Mouse (Mus musculus): ENCODE measurements at regions not wholly inside any gene's neighbourhood (a gene's known extent, or its start where the extent isn't known, plus 50 kb on each side); places are given as distances from the start of the nearest gene placed in this dataset.

DNA sequence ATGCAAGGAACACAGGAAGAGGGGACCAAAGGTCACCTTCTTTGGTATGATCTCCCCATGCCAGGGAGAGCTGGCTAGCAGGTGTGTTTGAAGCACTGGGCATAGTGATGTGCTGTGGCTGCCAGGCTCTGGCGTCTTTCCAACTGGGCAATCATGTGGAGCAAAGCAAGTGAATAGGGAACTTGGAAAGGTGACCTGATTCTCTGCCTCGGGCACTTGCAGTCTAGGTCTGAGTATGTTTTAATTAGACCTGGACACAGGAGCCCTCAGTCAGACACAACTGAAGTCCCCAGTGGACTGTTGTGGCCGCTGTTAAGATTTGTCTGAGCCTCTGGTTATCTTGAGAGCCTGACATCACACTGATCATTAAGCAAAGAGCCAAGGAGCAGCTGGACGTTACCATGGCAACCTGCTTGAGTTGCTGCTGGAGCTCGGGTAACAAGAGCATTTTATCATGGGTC is 153.8 kb upstream of the Ccdc122 start:
- H3K27me3 ChIP-seq (ENCODE audit: control insufficient read depth, insufficient read depth, low read length), result no peaks in the 10 kb centered on the region
- no peaks in the 10 kb centered on the region for H3K9me3 ChIP-seq (ENCODE audit: control insufficient read depth, low read length)
- no peak overlapping the region for H3K9ac ChIP-seq (ENCODE audit: low read depth, low read length)
- peak; percentile 95 for ATAC-seq (ENCODE audit: low FRiP score)
- 0 out of 2 replicates have a peak overlapping the region, but pooled peaks have one; percentile 6 for H3K4me2 ChIP-seq (replicated peaks; ENCODE audit: low read depth, low read length)
- DNase-seq (ENCODE audit: low spot score), result peak; percentile 88
- H3K36me3 ChIP-seq (ENCODE audit: control insufficient read depth, insufficient read depth, low read length), result no peaks in the 10 kb centered on the region
- 9% methylated on average over 5 of the region's 5 CpGs for WGBS
- no peak overlapping the region for H3K4me3 ChIP-seq (ENCODE audit: low read depth, low read length)
- H3K27ac ChIP-seq (ENCODE audit: low read depth, low read length), result peak overlapping the region; percentile 51; the same call in 1 of the 2 replicates
- peaks cover 3% of the 10 kb centered on the region for H3K4me1 ChIP-seq (replicated peaks; ENCODE audit: control insufficient read depth, insufficient read depth, low read length)

DNA sequence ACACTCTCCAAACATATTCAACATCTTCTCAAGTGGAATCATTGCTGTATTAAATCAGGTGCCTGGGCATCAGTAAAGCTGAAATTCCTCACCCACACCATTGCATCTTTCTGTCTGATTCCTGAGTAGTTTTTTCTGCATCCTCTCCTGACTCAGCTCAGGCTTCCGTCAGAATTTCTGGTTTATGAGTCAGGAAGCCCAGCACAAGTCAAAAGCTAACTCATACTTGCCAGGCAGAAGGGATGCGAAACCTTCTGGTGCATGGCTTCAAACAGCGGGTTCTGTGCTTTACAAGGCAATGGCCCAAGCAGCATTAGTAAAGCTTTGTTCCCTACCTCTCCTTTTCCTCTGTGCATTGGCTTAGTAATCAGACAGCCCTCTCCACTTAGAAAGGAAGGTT is 155.7 kb upstream of the Ccdc122 start:
- no peaks in the 10 kb centered on the region for H3K27me3 ChIP-seq (ENCODE audit: control insufficient read depth, insufficient read depth, low read length)
- 92% methylated on average over 3 of the region's 3 CpGs for WGBS
- H3K36me3 ChIP-seq (ENCODE audit: control insufficient read depth, insufficient read depth, low read length), result no peaks in the 10 kb centered on the region
- DNase-seq (ENCODE audit: low spot score), result no peak
- peaks cover 3% of the 10 kb centered on the region for H3K4me1 ChIP-seq (replicated peaks; ENCODE audit: control insufficient read depth, insufficient read depth, low read length)
- H3K9me3 ChIP-seq (ENCODE audit: control insufficient read depth, low read length), result no peaks in the 10 kb centered on the region
- H3K4me3 ChIP-seq (ENCODE audit: low read depth, low read length), result no peak overlapping the region
- no peak overlapping the region for H3K9ac ChIP-seq (ENCODE audit: low read depth, low read length)
- no peak overlapping the region for H3K27ac ChIP-seq (ENCODE audit: low read depth, low read length)
- no peak overlapping the region for H3K4me2 ChIP-seq (replicated peaks; ENCODE audit: low read depth, low read length)
- no peak for ATAC-seq (ENCODE audit: low FRiP score)

DNA sequence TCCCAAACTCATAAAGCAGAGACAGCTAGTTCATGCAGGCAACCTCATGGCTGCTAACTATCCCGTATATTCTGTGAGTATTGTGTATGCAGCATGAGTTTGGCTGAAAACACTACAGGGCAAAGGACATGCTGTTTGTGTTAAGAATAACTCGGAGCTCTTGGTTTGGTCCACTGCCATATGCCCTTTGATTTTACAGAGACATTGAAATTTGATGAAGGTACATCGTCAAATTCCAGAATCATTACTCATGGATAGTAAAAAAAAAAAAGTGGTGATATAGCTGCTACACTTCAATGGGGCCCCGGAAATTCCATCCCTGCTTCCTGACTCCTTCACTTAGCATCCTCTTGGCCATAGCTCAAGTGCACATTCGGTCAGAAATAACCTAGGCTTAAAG is 159.3 kb upstream of the Ccdc122 start:
- DNase-seq (ENCODE audit: low spot score) (no peak), ATAC-seq (ENCODE audit: low FRiP score) (no peak)
- 85% methylated on average over 5 of the region's 5 CpGs for WGBS
- Histone ChIP-seq H3K9me3 (ENCODE audit: control insufficient read depth, low read length) (no peaks in the 10 kb centered on the region), H3K4me1 (replicated peaks; ENCODE audit: control insufficient read depth, insufficient read depth, low read length) (no peaks in the 10 kb centered on the region; the same call in 1 of the 2 replicates), H3K27me3 (ENCODE audit: control insufficient read depth, insufficient read depth, low read length) (no peaks in the 10 kb centered on the region), H3K4me3 (ENCODE audit: low read depth, low read length) (no peak overlapping the region), H3K36me3 (ENCODE audit: control insufficient read depth, insufficient read depth, low read length) (no peaks in the 10 kb centered on the region), H3K27ac (ENCODE audit: low read depth, low read length) (no peak overlapping the region), H3K9ac (ENCODE audit: low read depth, low read length) (no peak overlapping the region), H3K4me2 (replicated peaks; ENCODE audit: low read depth, low read length) (no peak overlapping the region)

DNA sequence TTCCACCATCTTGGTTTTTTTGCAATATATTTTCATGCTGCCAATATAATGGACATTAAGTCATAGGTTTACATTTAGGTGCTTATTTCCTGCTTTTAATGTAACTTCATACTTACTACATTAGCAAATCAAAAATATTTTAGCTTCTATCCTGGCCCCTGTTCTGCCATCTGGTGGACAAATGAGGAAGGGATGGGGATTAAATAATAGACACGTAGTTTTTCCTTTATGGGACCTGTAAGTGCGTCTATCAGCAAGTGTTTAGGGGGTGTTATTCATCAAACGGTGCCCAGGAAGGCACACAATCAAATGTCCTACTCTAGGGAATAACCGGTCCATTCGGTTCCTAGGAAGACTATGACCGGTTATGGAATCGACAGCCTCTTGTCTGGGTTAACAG is 160.6 kb upstream of the Ccdc122 start:
- Histone ChIP-seq H3K27ac (ENCODE audit: low read depth, low read length) (no peak overlapping the region), H3K9ac (ENCODE audit: low read depth, low read length) (no peak overlapping the region), H3K4me3 (ENCODE audit: low read depth, low read length) (no peak overlapping the region), H3K9me3 (ENCODE audit: control insufficient read depth, low read length) (no peaks in the 10 kb centered on the region), H3K36me3 (ENCODE audit: control insufficient read depth, insufficient read depth, low read length) (no peaks in the 10 kb centered on the region), H3K27me3 (ENCODE audit: control insufficient read depth, insufficient read depth, low read length) (no peaks in the 10 kb centered on the region), H3K4me2 (replicated peaks; ENCODE audit: low read depth, low read length) (no peak overlapping the region), H3K4me1 (replicated peaks; ENCODE audit: control insufficient read depth, insufficient read depth, low read length) (no peaks in the 10 kb centered on the region; the same call in 1 of the 2 replicates)
- DNase-seq (ENCODE audit: low spot score), result peak; percentile 75
- no peak for ATAC-seq (ENCODE audit: low FRiP score)
- whole genome bisulfite sequencing, result 55% methylated on average over 7 of the region's 7 CpGs

DNA sequence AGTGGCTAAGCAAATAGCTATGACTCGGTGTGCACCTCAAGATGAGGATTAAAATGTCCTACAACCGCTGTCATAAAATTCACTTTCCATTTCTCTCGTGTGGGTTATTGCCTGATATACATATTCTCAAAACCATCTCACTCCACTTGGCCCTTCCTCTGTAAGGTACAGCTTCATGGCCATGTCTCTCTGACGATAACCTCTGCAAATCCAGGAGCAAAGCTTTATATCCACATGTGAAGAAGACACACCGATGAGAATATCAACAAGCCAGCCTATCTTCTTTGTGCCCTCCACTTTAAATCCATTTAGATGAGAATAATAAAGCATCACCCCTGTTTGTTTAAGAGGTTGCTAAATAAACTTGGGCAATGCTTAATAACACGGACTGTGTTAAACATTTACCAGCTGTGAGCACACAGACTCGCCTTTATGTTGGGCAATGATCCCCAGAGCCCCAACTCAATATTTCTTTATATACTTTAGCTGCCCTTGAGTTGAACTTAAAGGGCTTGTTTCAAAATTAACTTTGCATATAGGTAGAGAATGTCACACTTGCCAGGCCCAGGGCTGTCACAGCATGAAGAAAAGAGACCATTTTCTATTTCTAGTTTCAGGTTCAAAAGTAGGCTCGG is 161.2 kb upstream of the Ccdc122 start:
- H3K4me3 ChIP-seq (ENCODE audit: low read depth, low read length), result no peak overlapping the region
- H3K9ac ChIP-seq (ENCODE audit: low read depth, low read length), result no peak overlapping the region
- no peaks in the 10 kb centered on the region for H3K9me3 ChIP-seq (ENCODE audit: control insufficient read depth, low read length)
- no peaks in the 10 kb centered on the region for H3K36me3 ChIP-seq (ENCODE audit: control insufficient read depth, insufficient read depth, low read length)
- H3K4me2 ChIP-seq (replicated peaks; ENCODE audit: low read depth, low read length), result no peak overlapping the region
- 63% methylated on average over 8 of the region's 8 CpGs for WGBS
- H3K27me3 ChIP-seq (ENCODE audit: control insufficient read depth, insufficient read depth, low read length), result no peaks in the 10 kb centered on the region
- ATAC-seq (ENCODE audit: low FRiP score), result no peak
- no peak overlapping the region; the same call in 1 of the 2 replicates for H3K27ac ChIP-seq (ENCODE audit: low read depth, low read length)
- H3K4me1 ChIP-seq (replicated peaks; ENCODE audit: control insufficient read depth, insufficient read depth, low read length), result no peaks in the 10 kb centered on the region; the same call in 1 of the 2 replicates
- DNase-seq (ENCODE audit: low spot score), result no peak

DNA sequence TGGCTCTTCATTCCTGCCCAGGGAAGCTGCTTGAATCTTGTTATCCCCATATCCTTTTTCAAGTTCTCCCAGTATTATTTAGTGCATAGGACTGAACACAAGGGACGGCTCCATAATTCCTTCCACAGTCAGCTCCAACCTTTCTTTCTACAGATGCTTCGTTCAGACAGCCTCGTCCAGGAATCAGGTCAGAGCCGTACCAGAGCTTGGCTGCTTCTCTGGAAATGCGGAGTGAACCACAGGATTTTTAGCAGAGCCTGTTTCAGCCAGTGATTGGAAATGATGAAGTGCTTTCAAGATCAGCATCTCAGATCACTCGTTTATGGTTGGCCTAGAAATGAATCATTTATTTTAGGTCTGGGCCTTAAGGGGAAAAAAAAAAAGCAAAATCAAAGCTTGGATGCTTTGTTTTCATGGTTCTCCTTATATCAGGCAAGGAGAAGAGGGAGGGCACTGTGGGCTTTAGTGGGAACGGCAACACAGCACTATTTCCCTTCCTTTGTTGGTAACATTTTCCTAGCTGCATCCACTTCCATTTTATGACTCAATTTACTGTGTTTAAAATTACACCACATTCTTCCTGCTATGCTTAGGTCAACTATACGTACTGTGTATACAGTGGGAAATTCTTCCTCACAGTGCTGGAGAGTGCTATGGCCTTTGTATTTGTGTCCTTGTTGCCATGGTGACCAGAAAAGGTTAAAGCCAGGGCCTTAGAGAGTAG is 161.9 kb upstream of the Ccdc122 start:
- Histone ChIP-seq H3K4me3 (ENCODE audit: low read depth, low read length) (no peak overlapping the region), H3K4me1 (replicated peaks; ENCODE audit: control insufficient read depth, insufficient read depth, low read length) (no peaks in the 10 kb centered on the region; the same call in 1 of the 2 replicates), H3K27me3 (ENCODE audit: control insufficient read depth, insufficient read depth, low read length) (no peaks in the 10 kb centered on the region), H3K27ac (ENCODE audit: low read depth, low read length) (peak overlapping the region; percentile 11; the same call in 1 of the 2 replicates), H3K9me3 (ENCODE audit: control insufficient read depth, low read length) (no peaks in the 10 kb centered on the region), H3K9ac (ENCODE audit: low read depth, low read length) (no peak overlapping the region), H3K36me3 (ENCODE audit: control insufficient read depth, insufficient read depth, low read length) (no peaks in the 10 kb centered on the region), H3K4me2 (replicated peaks; ENCODE audit: low read depth, low read length) (no peak overlapping the region)
- ATAC-seq (ENCODE audit: low FRiP score) (peak; percentile 72; the same call in 1 of the 2 replicates), DNase-seq (ENCODE audit: low spot score) (peak; percentile 70)
- WGBS, result 45% methylated on average over 8 of the region's 8 CpGs

DNA sequence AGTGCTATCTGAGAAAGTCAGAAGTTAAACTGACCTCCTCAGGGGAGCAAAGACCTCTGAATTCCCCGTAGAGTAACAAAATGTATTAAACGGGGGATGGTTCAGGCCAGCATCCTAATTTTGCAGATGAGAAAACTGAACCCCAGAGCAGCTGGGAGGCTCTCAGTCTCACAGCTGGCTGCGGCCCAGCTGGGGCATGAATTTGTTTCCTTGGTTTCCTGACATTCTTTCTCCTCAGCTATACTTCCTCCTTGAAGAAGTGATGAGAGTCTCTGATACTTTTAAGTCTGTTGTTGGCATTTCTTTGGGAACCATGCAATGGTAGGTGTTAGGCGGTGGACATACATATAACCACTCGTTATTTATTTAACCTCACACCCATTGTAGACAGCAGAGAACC is 162.9 kb upstream of the Ccdc122 start:
- Histone ChIP-seq H3K9ac (ENCODE audit: low read depth, low read length) (no peak overlapping the region), H3K4me3 (ENCODE audit: low read depth, low read length) (no peak overlapping the region), H3K36me3 (ENCODE audit: control insufficient read depth, insufficient read depth, low read length) (no peaks in the 10 kb centered on the region), H3K27me3 (ENCODE audit: control insufficient read depth, insufficient read depth, low read length) (no peaks in the 10 kb centered on the region), H3K4me1 (replicated peaks; ENCODE audit: control insufficient read depth, insufficient read depth, low read length) (no peaks in the 10 kb centered on the region; the same call in 1 of the 2 replicates), H3K27ac (ENCODE audit: low read depth, low read length) (no peak overlapping the region), H3K4me2 (replicated peaks; ENCODE audit: low read depth, low read length) (no peak overlapping the region), H3K9me3 (ENCODE audit: control insufficient read depth, low read length) (no peaks in the 10 kb centered on the region)
- ATAC-seq (ENCODE audit: low FRiP score) (no peak), DNase-seq (ENCODE audit: low spot score) (no peak)
- 74% methylated on average over 5 of the region's 5 CpGs for WGBS

DNA sequence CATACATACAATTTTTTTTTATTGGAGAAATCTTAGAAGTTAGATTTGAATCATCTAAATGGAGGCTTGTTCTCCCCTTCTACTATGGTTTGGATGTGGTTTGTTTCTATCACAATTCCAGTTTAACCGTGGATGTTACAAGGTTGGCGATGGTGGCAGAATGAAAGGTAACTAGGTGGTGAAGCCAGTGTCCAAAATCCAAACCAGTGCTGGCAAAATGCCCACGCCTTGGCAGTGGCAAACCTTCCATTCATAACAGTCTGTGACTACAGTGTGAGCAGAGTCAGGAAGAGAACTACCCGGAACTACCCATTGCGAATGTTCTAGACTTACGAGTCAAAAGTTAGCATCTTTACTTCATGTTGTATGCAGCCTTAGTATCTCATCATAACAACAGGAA is 163.6 kb upstream of the Ccdc122 start:
- 92% methylated on average over 6 of the region's 6 CpGs for WGBS
- Histone ChIP-seq H3K4me1 (replicated peaks; ENCODE audit: control insufficient read depth, insufficient read depth, low read length) (no peaks in the 10 kb centered on the region; the same call in 1 of the 2 replicates), H3K9me3 (ENCODE audit: control insufficient read depth, low read length) (no peaks in the 10 kb centered on the region), H3K27ac (ENCODE audit: low read depth, low read length) (no peak overlapping the region), H3K9ac (ENCODE audit: low read depth, low read length) (no peak overlapping the region), H3K27me3 (ENCODE audit: control insufficient read depth, insufficient read depth, low read length) (no peaks in the 10 kb centered on the region), H3K36me3 (ENCODE audit: control insufficient read depth, insufficient read depth, low read length) (no peaks in the 10 kb centered on the region), H3K4me3 (ENCODE audit: low read depth, low read length) (no peak overlapping the region), H3K4me2 (replicated peaks; ENCODE audit: low read depth, low read length) (no peak overlapping the region)
- no peak for DNase-seq (ENCODE audit: low spot score)
- ATAC-seq (ENCODE audit: low FRiP score), result no peak

DNA sequence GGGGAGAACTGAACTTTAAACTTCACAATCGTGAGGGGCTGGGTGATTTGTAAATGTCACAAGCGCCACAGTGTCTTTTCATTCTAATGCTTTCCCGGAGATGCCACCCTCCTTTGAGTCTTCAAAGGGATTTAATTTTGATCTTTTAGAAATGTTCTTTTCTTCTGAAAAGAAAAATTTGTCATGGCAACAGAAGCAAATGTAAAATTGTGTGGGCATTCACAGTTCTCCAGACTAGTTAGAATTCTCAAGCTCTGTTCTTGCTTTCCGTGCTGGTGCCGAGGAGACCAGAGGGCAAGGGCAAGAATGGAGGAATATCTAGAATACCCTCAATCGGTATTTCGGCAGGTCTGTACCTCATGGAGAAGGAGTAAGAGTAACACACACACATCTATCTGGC is 164.1 kb upstream of the Ccdc122 start:
- H3K4me1 ChIP-seq (replicated peaks; ENCODE audit: control insufficient read depth, insufficient read depth, low read length), result no peaks in the 10 kb centered on the region; the same call in 1 of the 2 replicates

More for the DNA sequence above, 164.1 kb upstream of the Ccdc122 start:
- ATAC-seq (ENCODE audit: low FRiP score), result no peak
- no peak overlapping the region for H3K9ac ChIP-seq (ENCODE audit: low read depth, low read length)
- no peaks in the 10 kb centered on the region for H3K36me3 ChIP-seq (ENCODE audit: control insufficient read depth, insufficient read depth, low read length)
- H3K4me2 ChIP-seq (replicated peaks; ENCODE audit: low read depth, low read length), result no peak overlapping the region
- H3K27me3 ChIP-seq (ENCODE audit: control insufficient read depth, insufficient read depth, low read length), result no peaks in the 10 kb centered on the region
- no peaks in the 10 kb centered on the region for H3K9me3 ChIP-seq (ENCODE audit: control insufficient read depth, low read length)
- DNase-seq (ENCODE audit: low spot score), result no peak
- 85% methylated on average over 7 of the region's 7 CpGs for WGBS
- no peak overlapping the region for H3K27ac ChIP-seq (ENCODE audit: low read depth, low read length)
- no peak overlapping the region for H3K4me3 ChIP-seq (ENCODE audit: low read depth, low read length)
